Mouse (Mus musculus): ENCODE results near the gene Dcbld1.

DNA sequence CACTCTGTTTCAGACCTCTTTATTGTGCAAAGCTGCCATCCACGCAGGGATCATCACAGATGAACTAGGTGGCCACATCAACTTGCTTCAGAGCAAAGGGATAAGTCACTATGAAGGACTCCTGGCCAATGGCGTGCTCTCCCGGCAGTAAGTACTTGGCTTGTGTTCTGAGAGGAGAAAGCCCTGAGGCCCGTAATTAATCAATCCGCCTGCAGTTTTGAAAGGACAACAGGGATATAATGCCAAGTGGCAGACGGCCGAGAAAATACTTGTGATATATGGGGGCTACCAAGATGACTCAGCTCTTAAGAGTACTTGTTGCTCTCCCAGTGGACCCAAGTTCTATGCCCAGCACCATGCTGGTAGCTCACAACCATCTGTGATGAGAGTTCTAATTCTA, 71.2 kb downstream of the Dcbld1 start:
- TF ChIP-seq CTCF (IDR thresholded peaks at IDR 0.05; ENCODE audit: borderline replicate concordance, control insufficient read depth, extremely low read depth, insufficient read depth, low read length, poor library complexity) (no peak), POLR2A (IDR thresholded peaks at IDR 0.05; ENCODE audit: control insufficient read depth, extremely low read depth, insufficient read depth, low read length, poor library complexity) (no peak)
